Mouse (Mus musculus): ENCODE measurements at regions not wholly inside any gene's neighbourhood (a gene's known extent, or its start where the extent isn't known, plus 50 kb on each side); places are given as distances from the start of the nearest gene placed in this dataset.

DNA sequence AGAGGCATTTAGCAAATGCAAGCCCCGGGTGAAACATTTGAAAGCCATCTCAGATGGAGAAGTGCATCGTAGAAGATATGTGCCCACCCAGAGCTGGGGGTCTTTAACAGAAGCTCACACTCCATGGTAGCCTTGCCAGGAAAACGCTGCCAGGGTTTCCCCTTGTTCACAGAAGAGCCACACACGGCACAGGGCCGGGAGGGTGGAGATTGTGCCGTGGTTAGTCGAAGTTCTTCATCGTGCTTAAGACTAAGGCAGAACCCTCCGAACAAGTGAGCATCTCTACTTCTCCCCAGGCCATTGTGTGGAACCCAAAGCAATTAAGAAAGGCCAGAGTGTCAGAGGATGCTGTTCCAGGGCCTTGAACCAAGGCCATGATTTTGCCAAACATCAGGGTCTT, 61.3 kb upstream of the Ppara start:
- no peak for TF ChIP-seq CTCF (IDR thresholded peaks at IDR 0.05; ENCODE audit: borderline replicate concordance, extremely low read depth, insufficient read depth, insufficient read length)
- TF ChIP-seq POLR2A (IDR thresholded peaks at IDR 0.05; ENCODE audit: borderline replicate concordance, extremely low read depth, insufficient read depth, insufficient read length, poor library complexity, severe bottlenecking) = no peak
